Mouse (Mus musculus): ENCODE results near the gene Usp29.

- no peak for TF ChIP-seq POLR2A (IDR thresholded peaks at IDR 0.05; ENCODE audit: low read depth, low read length)
- TF ChIP-seq CTCF (IDR thresholded peaks at IDR 0.05; ENCODE audit: extremely low read depth, insufficient read depth, insufficient read length, insufficient replicate concordance): no peak
Observed at GRCm38 (mm10) chr7:6728263-6728931, 2.0 kb upstream of the Usp29 start.
